Mouse (Mus musculus) C2C12 (cell line): ENCODE data around the gene Tdpoz1. TPM values are rescaled to one million over a fixed set of nuclear protein-coding genes. Genes with fewer than 3 reads are reported as not detected.
"Not testable (repeated sequence)": the region's sequence is repeated elsewhere in the genome, so short reads cannot be mapped to it uniquely, and the experiment has no call there.

Source experiments
- H3K27me3 ChIP-seq: one replicate; pipeline ENCODE4 v1.6.1; 2011; ENCODE audit not compliant: control insufficient read depth, insufficient read depth, insufficient read length
- H3K36me3 ChIP-seq: one replicate; pipeline ENCODE4 v1.6.1; 2011; ENCODE audit not compliant: control insufficient read depth, insufficient read depth
- H3K4me3 ChIP-seq: one replicate; pipeline ENCODE4 v1.5.1; 2011; ENCODE audit warnings: mild to moderate bottlenecking, control low read depth; ENCODE audit not compliant: poor library complexity, insufficient read depth, severe bottlenecking
- H3K79me2 ChIP-seq: one replicate; pipeline ENCODE4 v1.6.1; 2011; ENCODE audit not compliant: control insufficient read depth, insufficient read depth
- H3K79me3 ChIP-seq: one replicate; pipeline ENCODE4 v1.6.1; 2011; ENCODE audit warnings: low read depth, control low read depth
- H3ac ChIP-seq: one replicate; pipeline ENCODE3; 2011; ENCODE audit warnings: low read depth; ENCODE audit not compliant: control insufficient read depth, insufficient read length
- CEBPB ChIP-seq: IDR thresholded peaks from one replicate; pipeline ENCODE4 v1.6.1; 2011; ENCODE audit warnings: low read depth, mild to moderate bottlenecking, control low read depth, moderate library complexity
- CTCF ChIP-seq: IDR thresholded peaks from one replicate; pipeline ENCODE4 v1.5.1; 2011; ENCODE audit not compliant: control insufficient read depth, insufficient read depth, insufficient read length
- FOSL1 ChIP-seq: IDR thresholded peaks from one replicate; pipeline ENCODE4 v1.8.0; 2011; ENCODE audit warnings: mild to moderate bottlenecking, low read length; ENCODE audit not compliant: poor library complexity, insufficient read depth, severe bottlenecking
- MAX ChIP-seq: IDR thresholded peaks from one replicate; pipeline ENCODE4 v1.6.1; 2011; ENCODE audit warnings: mild to moderate bottlenecking, control low read depth
- MYOD1 ChIP-seq: IDR thresholded peaks from one replicate; pipeline ENCODE4 v1.6.1; 2011; ENCODE audit warnings: low read depth; ENCODE audit not compliant: control insufficient read depth, insufficient read length
- MYOG ChIP-seq: IDR thresholded peaks from one replicate; pipeline ENCODE4 v1.6.1; 2011; ENCODE audit not compliant: control insufficient read depth, insufficient read length; ENCODE audit errors: extremely low read depth
- USF1 ChIP-seq: IDR thresholded peaks from one replicate; pipeline ENCODE4 v1.6.1; 2011; ENCODE audit warnings: low read depth, mild to moderate bottlenecking, control low read depth, moderate library complexity
- long read RNA-seq, 2 experiments: library from polyadenylated mRNA; unstranded; transcript quantifications; one replicate each; pipeline ENCODE4 v2.0.0; 2019 to 2020
- polyA plus RNA-seq: library from polyadenylated mRNA; unstranded; fragments of >200 nt; fragmentation: generic; extraction: Trizol; gene quantifications from one replicate; pipeline ENCODE4 v1.2.1, GENCODE M21; 2012; ENCODE audit warnings: missing spikeins

Tdpoz1 gene
- not detected for polyA plus RNA-seq
- long read RNA-seq, experiment 1 = 0 reads
- long read RNA-seq, experiment 2 = 0 reads

- not testable (repeated sequence) for H3ac ChIP-seq, H3K79me2 ChIP-seq, H3K79me3 ChIP-seq, H3K27me3 ChIP-seq, H3K36me3 ChIP-seq, H3K4me3 ChIP-seq
Measured at GRCm38 (mm10) chr3:93676210-93676609, at the start of gene Tdpoz1. Gene Tdpoz1, minus strand, starts transcription at chr3:93676310.

- H3K36me3 ChIP-seq, H3ac ChIP-seq, H3K27me3 ChIP-seq, H3K79me3 ChIP-seq, H3K79me2 ChIP-seq, H3K4me3 ChIP-seq: not testable (repeated sequence)
Measured at GRCm38 (mm10) chr3:93708969-93709637, 33.0 kb upstream of the Tdpoz1 start.

GRCm38 (mm10) chr3:93692970-93693369 is 16.9 kb upstream of the Tdpoz1 start, which contains the start of gene Gm37596:
Gene Gm37596, minus strand, starts transcription at chr3:93693070.
- H3K36me3 ChIP-seq = not testable (repeated sequence)

GRCm38 (mm10) chr3:93670805-93671503 is 5.2 kb downstream of the Tdpoz1 start:
- not testable (repeated sequence) for H3K79me2 ChIP-seq, H3K36me3 ChIP-seq, H3K79me3 ChIP-seq, H3ac ChIP-seq, H3K4me3 ChIP-seq, H3K27me3 ChIP-seq

More at GRCm38 (mm10) chr3:93692970-93693369, 16.9 kb upstream of the Tdpoz1 start, which contains the start of gene Gm37596:
- not testable (repeated sequence) for H3K79me3 ChIP-seq, H3K4me3 ChIP-seq, H3K27me3 ChIP-seq, H3K79me2 ChIP-seq, H3ac ChIP-seq

DNA sequence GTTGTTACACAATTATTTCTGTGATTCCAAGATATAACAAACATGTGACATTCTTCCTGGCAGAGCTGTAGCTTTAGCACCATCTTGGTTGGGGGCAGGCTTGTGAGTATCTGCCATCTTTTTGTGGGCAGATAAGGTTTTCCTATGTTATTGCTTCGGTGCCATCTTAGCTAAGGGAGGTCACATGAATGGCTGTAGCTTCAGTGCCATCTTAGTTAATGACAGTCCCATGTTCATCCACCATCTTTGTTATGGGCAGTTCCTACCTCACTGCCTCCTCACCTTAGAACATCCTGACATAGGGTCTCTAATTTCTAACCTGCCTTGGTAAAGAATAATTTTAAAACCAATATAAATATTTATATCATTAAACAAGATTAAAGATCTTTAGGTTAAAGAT is 21.9 kb downstream of the Tdpoz1 start:
- Histone ChIP-seq H3K36me3 (no peaks in the 10 kb centered on the region), H3K79me2 (no peaks in the 10 kb centered on the region), H3K79me3 (no peaks in the 10 kb centered on the region), H3K27me3 (no peaks in the 10 kb centered on the region), H3K4me3 (no peak overlapping the region), H3ac (no peak overlapping the region)
- TF ChIP-seq FOSL1 (no peak), MYOG (no peak), CEBPB (no peak), USF1 (no peak), MAX (no peak), CTCF (no peak), MYOD1 (no peak)

GRCm38 (mm10) chr3:93652586-93652985 is 23.5 kb downstream of the Tdpoz1 start, which contains the start of gene Tdpoz2:
Gene Tdpoz2, minus strand, starts transcription at chr3:93652686.
- no peaks in the 10 kb centered on the region for H3K79me3 ChIP-seq
- no peak for TF ChIP-seq CEBPB
- no peak for TF ChIP-seq MAX
- TF ChIP-seq CTCF = no peak
- TF ChIP-seq USF1 = no peak
- no peak for TF ChIP-seq MYOG
- TF ChIP-seq MYOD1 = no peak
- TF ChIP-seq FOSL1 = no peak
- no peak within 1 kb of the TSS for H3ac ChIP-seq
- H3K36me3 ChIP-seq = no peaks in the 10 kb centered on the region
- no peaks in the 10 kb centered on the region for H3K27me3 ChIP-seq
- no peaks in the 10 kb centered on the region for H3K79me2 ChIP-seq
- no peak within 1 kb of the TSS for H3K4me3 ChIP-seq

- H3K79me2 ChIP-seq, H3K4me3 ChIP-seq, H3K27me3 ChIP-seq, H3ac ChIP-seq, H3K36me3 ChIP-seq, H3K79me3 ChIP-seq: not testable (repeated sequence)
Measured at GRCm38 (mm10) chr3:93630917-93631714, 45.0 kb downstream of the Tdpoz1 start.

Other genes with a start within 250 kb of the Tdpoz1 start
- 0.04 TPM for gene Tchh, start 234.0 kb downstream of the Tdpoz1 start, polyA plus RNA-seq
- not detected for gene Tchhl1, start 207.6 kb downstream of the Tdpoz1 start, polyA plus RNA-seq
- 3,212 TPM for gene S100a11, start 155.8 kb downstream of the Tdpoz1 start, polyA plus RNA-seq
- gene S100a10, start 121.2 kb downstream of the Tdpoz1 start, polyA plus RNA-seq = 1,750 TPM
- not detected for gene Tdpoz2, start 23.6 kb downstream of the Tdpoz1 start, polyA plus RNA-seq
- gene Gm37596, start 16.8 kb upstream of the Tdpoz1 start, polyA plus RNA-seq = not detected
- not detected for gene Gm5773, start 96.7 kb upstream of the Tdpoz1 start, polyA plus RNA-seq
- gene Tdpoz4, start 120.1 kb upstream of the Tdpoz1 start, polyA plus RNA-seq = 0.07 TPM
- 0.04 TPM for gene Tdpoz3, start 149.7 kb upstream of the Tdpoz1 start, polyA plus RNA-seq